Mouse (Mus musculus) MEL (cell line): Measurements from ENCODE around the gene Dvl2. TPM values are rescaled to one million over a fixed set of nuclear protein-coding genes. Genes with fewer than 3 reads are reported as not detected.

Experiments used
- DNase-seq: peaks from one replicate; pipeline ENCODE4 v3.0.0; 2011; ENCODE audit warnings: low read depth, low spot score
- H3K27ac ChIP-seq: 2 replicates; pipeline ENCODE4 v1.5.1; 2012; ENCODE audit warnings: low read depth, mild to moderate bottlenecking, control low read depth, low read length, moderate library complexity; ENCODE audit not compliant: control insufficient read depth
- H3K27me3 ChIP-seq, 2 experiments: fragments of 150-350 bp in 1 of 2; sonication (generic) in 1 of 2; 2 replicates each; pipeline ENCODE4 v1.6.1; 2012; ENCODE audit warnings: low read length in 2 of 2, mild to moderate bottlenecking in 2 of 2, improper control_type of control experiment in 1 of 2, moderate library complexity in 1 of 2; ENCODE audit not compliant: insufficient read depth in 2 of 2, control insufficient read depth in 1 of 2
- H3K36me3 ChIP-seq, 2 experiments: 2 replicates each; pipeline ENCODE4 v1.6.1; 2012 to 2014; ENCODE audit warnings: low read length in 2 of 2, improper control_type of control experiment in 1 of 2, inconsistent platforms in 1 of 2, mild to moderate bottlenecking in 1 of 2; ENCODE audit not compliant: insufficient read depth in 2 of 2, control insufficient read depth in 1 of 2
- H3K4me1 ChIP-seq, 2 experiments: fragments of 150-350 bp in 1 of 2; sonication (generic) in 1 of 2; 2 replicates each; pipeline ENCODE4 v1.6.1; 2012; ENCODE audit warnings: low read length in 2 of 2, improper control_type of control experiment in 1 of 2, mild to moderate bottlenecking in 1 of 2; ENCODE audit not compliant: insufficient read depth in 2 of 2, control insufficient read depth in 1 of 2
- H3K4me3 ChIP-seq, 2 experiments: fragments of 150-350 bp in 1 of 2; sonication (generic) in 1 of 2; 2 replicates each; pipeline ENCODE4 v1.5.1; 2012; ENCODE audit warnings: low read depth in 2 of 2, low read length in 2 of 2, mild to moderate bottlenecking in 2 of 2, moderate library complexity in 2 of 2, control low read depth in 1 of 2, improper control_type of control experiment in 1 of 2; ENCODE audit not compliant: control insufficient read depth in 1 of 2, insufficient read depth in 1 of 2
- H3K79me2 ChIP-seq: 2 replicates; pipeline ENCODE4 v1.6.1; 2012; ENCODE audit warnings: mild to moderate bottlenecking, low read length, moderate library complexity; ENCODE audit not compliant: control insufficient read depth, poor library complexity, insufficient read depth
- H3K9ac ChIP-seq: 2 replicates; pipeline ENCODE4 v1.6.1; 2012; ENCODE audit warnings: low read depth, mild to moderate bottlenecking, control low read depth, low read length, moderate library complexity; ENCODE audit not compliant: control insufficient read depth, poor library complexity, severe bottlenecking
- H3K9me3 ChIP-seq: fragments of 150-350 bp; sonication (generic); replicated peaks from 2 replicates; pipeline ENCODE4 v1.6.1; 2012; ENCODE audit warnings: mild to moderate bottlenecking, low read length, improper control_type of control experiment, moderate library complexity; ENCODE audit not compliant: insufficient read depth
- EP300 ChIP-seq, 2 experiments: IDR thresholded peaks; 2 replicates each; pipeline ENCODE4 v1.6.1; 2011; ENCODE audit warnings: improper control_type of control experiment in 2 of 2, low read length in 2 of 2, low read depth in 1 of 2, mild to moderate bottlenecking in 1 of 2
- GABPA ChIP-seq: IDR thresholded peaks from 2 replicates; pipeline ENCODE4 v1.6.1; 2012; ENCODE audit warnings: low read depth, mild to moderate bottlenecking, inconsistent platforms, low read length, improper control_type of control experiment, moderate library complexity
- HCFC1 ChIP-seq: IDR thresholded peaks from 2 replicates; pipeline ENCODE4 v1.6.1; 2012; ENCODE audit warnings: low read depth, mild to moderate bottlenecking, inconsistent platforms, low read length, improper control_type of control experiment, moderate library complexity
- JUND ChIP-seq: IDR thresholded peaks from 2 replicates; pipeline ENCODE4 v1.6.1; 2011; ENCODE audit warnings: low read depth, mild to moderate bottlenecking, improper control_type of control experiment, low read length
- KAT2A ChIP-seq: conservative IDR thresholded peaks from 2 replicates; pipeline ENCODE4 v1.6.1; 2012; ENCODE audit warnings: low read depth, low read length, improper control_type of control experiment, inconsistent platforms
- MAX ChIP-seq: IDR thresholded peaks from 2 replicates; pipeline ENCODE4 v1.6.1; 2011; ENCODE audit warnings: low read length, improper control_type of control experiment
- MAZ ChIP-seq: IDR thresholded peaks from 2 replicates; pipeline ENCODE4 v1.6.1; 2012; ENCODE audit warnings: low read depth, mild to moderate bottlenecking, inconsistent platforms, low read length, improper control_type of control experiment
- MXI1 ChIP-seq: IDR thresholded peaks from 2 replicates; pipeline ENCODE4 v1.6.1; 2011; ENCODE audit warnings: mild to moderate bottlenecking, low read depth, low read length, improper control_type of control experiment
- MYC ChIP-seq: IDR thresholded peaks from 2 replicates; pipeline ENCODE4 v1.6.1; 2011; ENCODE audit warnings: low read depth, mild to moderate bottlenecking, low read length, improper control_type of control experiment, moderate library complexity
- NELFE ChIP-seq: IDR thresholded peaks from 2 replicates; pipeline ENCODE4 v1.6.1; 2011; ENCODE audit warnings: low read depth, low read length, improper control_type of control experiment
- NRF1 ChIP-seq: IDR thresholded peaks from 2 replicates; pipeline ENCODE4 v1.6.1; 2014; ENCODE audit warnings: low read depth, mild to moderate bottlenecking, inconsistent platforms, low read length, improper control_type of control experiment, moderate library complexity; ENCODE audit not compliant: poor library complexity, insufficient read depth, severe bottlenecking
- RCOR1 ChIP-seq: IDR thresholded peaks from 2 replicates; pipeline ENCODE4 v1.6.1; 2012; ENCODE audit warnings: low read depth, mild to moderate bottlenecking, inconsistent platforms, low read length, improper control_type of control experiment
- SMC3 ChIP-seq: IDR thresholded peaks from 2 replicates; pipeline ENCODE4 v1.6.1; 2011; ENCODE audit warnings: low read depth, low read length, improper control_type of control experiment
- TAL1 ChIP-seq: IDR thresholded peaks from 2 replicates; pipeline ENCODE4 v1.6.1; 2012; ENCODE audit warnings: mild to moderate bottlenecking, inconsistent platforms, low read length, moderate library complexity, mixed read lengths
- USF1 ChIP-seq: IDR thresholded peaks from 2 replicates; pipeline ENCODE4 v1.6.1; 2014; ENCODE audit warnings: low read depth, mild to moderate bottlenecking, inconsistent platforms, low read length, improper control_type of control experiment, moderate library complexity
- USF2 ChIP-seq, 2 experiments: IDR thresholded peaks; 2 replicates each; pipeline ENCODE4 v1.6.1; 2011 to 2012; ENCODE audit warnings: improper control_type of control experiment in 2 of 2, low read length in 2 of 2, borderline replicate concordance in 1 of 2, inconsistent platforms in 1 of 2, low read depth in 1 of 2, mild to moderate bottlenecking in 1 of 2; ENCODE audit not compliant: insufficient read depth in 1 of 2
- ZKSCAN1 ChIP-seq: IDR thresholded peaks from 2 replicates; pipeline ENCODE4 v1.6.1; 2012; ENCODE audit warnings: low read depth, mild to moderate bottlenecking, inconsistent platforms, low read length, improper control_type of control experiment, moderate library complexity
- ZNF384 ChIP-seq: IDR thresholded peaks from 2 replicates; pipeline ENCODE4 v1.6.1; 2012; ENCODE audit warnings: low read depth, mild to moderate bottlenecking, inconsistent platforms, low read length, improper control_type of control experiment
- polyA plus RNA-seq, 2 experiments: library from polyadenylated mRNA; stranded (reverse) in 1 of 2; unstranded in 1 of 2; fragments of >175 nt in 1 of 2; fragments of >200 nt in 1 of 2; gene quantifications; 2 replicates each; pipeline versions ENCODE4 v1.2.1 to v1.2.4; 2012; ENCODE audit warnings: low replicate concordance in 2 of 2, low read depth in 1 of 2; ENCODE audit not compliant: insufficient read length in 2 of 2, insufficient read depth in 1 of 2, missing spikeins in 1 of 2
- total RNA-seq: library from RNA; depleted of rRNA; stranded (reverse); fragments of 300-350 nt; gene quantifications from 2 replicates; pipeline ENCODE4 v1.2.3, GENCODE M21; 2012

Gene Dvl2
- total and polyA plus RNA-seq, 3 experiments = 38.5 to 40.1 TPM; not detected in 1

GRCm38 (mm10) chr11:69984431-69984830 is 16.0 kb upstream of the Dvl2 start:
- no peak for DNase-seq
- Histone ChIP-seq H3K4me3 (no peak overlapping the region), H3K4me1 (peaks cover 3 to 12% of the 10 kb centered on the region in 2 experiments; a peak in 3 of 4 replicates), H3K36me3 (peaks cover 2 to 15% of the 10 kb centered on the region in 2 experiments; a peak in 3 of 4 replicates), H3K79me2 (peaks cover 36% of the 10 kb centered on the region), H3K27ac (no peak overlapping the region), H3K9me3 (no peaks in the 10 kb centered on the region), H3K9ac (no peak overlapping the region), H3K27me3 (no peaks in the 10 kb centered on the region)
- no peak for TF ChIP-seq ZNF384
- no peak for TF ChIP-seq EP300 (IDR thresholded peaks at IDR 0.05; ENCODE audit: low read depth in 1 of 2, low read length in 2 of 2)
- no peak for TF ChIP-seq MXI1
- no peak for TF ChIP-seq ZKSCAN1
- no peak for TF ChIP-seq USF1
- no peak for TF ChIP-seq GABPA

- no peak for DNase-seq
- Histone ChIP-seq H3K4me1 (peaks cover 0 to 14% of the 10 kb centered on the region in 2 experiments; a peak in 2 of 4 replicates), H3K9me3 (no peaks in the 10 kb centered on the region), H3K27me3 (no peaks in the 10 kb centered on the region), H3K9ac (no peak overlapping the region), H3K79me2 (peaks cover 15% of the 10 kb centered on the region), H3K36me3 (peaks cover 2 to 14% of the 10 kb centered on the region in 2 experiments; a peak in 3 of 4 replicates), H3K27ac (no peak overlapping the region), H3K4me3 (no peak overlapping the region)
- TF ChIP-seq USF2 (IDR thresholded peaks at IDR 0.05; ENCODE audit: borderline replicate concordance in 1 of 2, insufficient read depth in 1 of 2, low read depth in 1 of 2, low read length in 2 of 2) (no peak), MAX (no peak), TAL1 (no peak), RCOR1 (no peak), MAZ (no peak), NELFE (no peak), HCFC1 (no peak), MYC (no peak), SMC3 (no peak), JUND (no peak), KAT2A (no peak), NRF1 (no peak)
Measured at GRCm38 (mm10) chr11:69989949-69990348, 10.4 kb upstream of the Dvl2 start.
